Mouse (Mus musculus) cerebellum, adult 2 months (tissue): ENCODE data around the gene Spop.

ENCODE experiments used
- CTCF ChIP-seq: fragments of 200-500 bp; IDR thresholded peaks from 2 replicates; pipeline ENCODE4 v1.5.1; 2011; ENCODE audit warnings: low read depth, mild to moderate bottlenecking, control low read depth, low read length, moderate library complexity, borderline replicate concordance; ENCODE audit not compliant: insufficient read depth
- POLR2A ChIP-seq: fragments of 200-500 bp; IDR thresholded peaks from 2 replicates; pipeline ENCODE4 v1.6.1; 2011; ENCODE audit warnings: low read length, control low read depth, borderline replicate concordance; ENCODE audit not compliant: insufficient read depth

GRCm38 (mm10) chr11:95431344-95431743 is 17.5 kb downstream of the Spop start:
- TF ChIP-seq CTCF (no peak), POLR2A (no peak)
